Comparison of ENCODE assay signal across 10 mouse cellular contexts in the genomic region with DNA sequence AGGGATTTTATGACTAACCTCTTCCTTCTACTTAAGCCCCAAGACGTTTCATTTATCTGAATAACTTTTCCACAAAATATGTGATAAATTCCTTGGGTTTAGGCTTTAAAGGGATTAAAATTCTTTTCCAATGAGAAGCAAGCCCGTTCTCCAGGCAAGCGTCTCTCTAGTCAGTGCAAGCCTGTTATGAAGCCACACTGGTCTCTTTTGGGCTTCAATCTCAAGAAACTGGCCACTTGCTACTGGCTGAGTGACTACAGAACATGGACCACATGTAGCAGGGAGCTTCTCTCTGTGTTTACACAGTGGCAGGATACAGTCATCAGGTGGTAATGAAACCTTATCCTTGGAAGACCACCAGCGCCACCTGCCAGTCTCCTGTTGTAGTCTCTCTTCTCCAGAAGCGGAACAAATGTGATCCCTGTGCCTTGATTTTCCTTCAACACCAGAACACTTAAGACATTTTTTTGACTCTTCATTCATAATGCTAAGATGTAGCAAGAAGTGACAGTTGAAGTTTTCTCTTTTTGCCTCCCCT.
A peak's percentile ranks its signal among the peaks of the same experiment; 100 is the strongest.
DNase-seq lines count a peak whose midpoint lies in the region; ATAC-seq and TF ChIP-seq lines count a peak whose summit lies in the region.
"Had no signal": no experiment of that assay in that cellular context is flagged by ENCODE, and none has a peak within 500 bp of the region (broad histone marks: within the 10 kb centered on the region; RNA-seq: fewer than 3 reads in every experiment).

No protein-coding gene starts in this region.

- H3K36me3 ChIP-seq in embryonic facial prominence, embryonic 14.5 days (ENCODE audit: control insufficient read depth, insufficient read depth, low read length) = no peaks in the 10 kb centered on the region
- no peaks in the 10 kb centered on the region for H3K36me3 ChIP-seq in neural tube, embryonic 11.5 days (ENCODE audit: control insufficient read depth, insufficient read depth, low read length)
- H3K36me3 ChIP-seq: neural tube, embryonic 12.5 days had no signal

- no peak overlapping the region for H3K4me3 ChIP-seq in cerebellum, adult 2 months (replicated peaks; ENCODE audit: insufficient read depth, low read depth, low read length)
- no peak overlapping the region for H3K4me3 ChIP-seq in left cerebral cortex, adult 2 months
- H3K4me3 ChIP-seq in embryonic facial prominence, embryonic 14.5 days (ENCODE audit: low read depth, low read length) = no peak overlapping the region
- no peak overlapping the region for H3K4me3 ChIP-seq in neural tube, embryonic 11.5 days (ENCODE audit: low read depth, low read length)
- no peak overlapping the region for H3K4me3 ChIP-seq in lung, adult 2 months (replicated peaks; ENCODE audit: extremely low read depth, low read depth, low read length)
- H3K4me3 ChIP-seq: neural tube, embryonic 12.5 days had no signal

- no peak for DNase-seq in cerebellum, adult 2 months
- DNase-seq in cerebellum, adult 11 months = no peak
- peak in 1 of 2 experiments; percentile 32 for DNase-seq in left cerebral cortex, adult 2 months (ENCODE audit: extremely low spot score in 1 of 2, low spot score in 2 of 2)
- no peak for DNase-seq in left cerebral cortex, adult 11 months (ENCODE audit: low spot score)
- DNase-seq in embryonic facial prominence, embryonic 14.5 days (ENCODE audit: low spot score) = peak; percentile 56
- peak; percentile 35 for DNase-seq in neural tube, embryonic 11.5 days (ENCODE audit: low spot score)
- DNase-seq in B cell, adult 2 months = no peak
- DNase-seq in lung, adult 2 months = no peak
- DNase-seq: thymus, adult 2 months had no signal

- H3K4me1 ChIP-seq in cerebellum, adult 2 months (ENCODE audit: control insufficient read depth, insufficient read depth, low read length) = no peaks in the 10 kb centered on the region
- H3K4me1 ChIP-seq in embryonic facial prominence, embryonic 14.5 days (ENCODE audit: control insufficient read depth, insufficient read depth, low read length) = no peaks in the 10 kb centered on the region
- 0 out of 2 replicates have a peak, but pooled peaks cover under 1% of the 10 kb centered on the region for H3K4me1 ChIP-seq in neural tube, embryonic 11.5 days (ENCODE audit: control insufficient read depth, insufficient read depth, low read length)
- no peaks in the 10 kb centered on the region for H3K4me1 ChIP-seq in lung, adult 2 months (ENCODE audit: control insufficient read depth, insufficient read depth, low read length)
- H3K4me1 ChIP-seq: neural tube, embryonic 12.5 days had no signal

- no peak overlapping the region for H3K27ac ChIP-seq in cerebellum, adult 2 months (ENCODE audit: insufficient read depth, low read length)
- no peak overlapping the region for H3K27ac ChIP-seq in left cerebral cortex, adult 2 months
- no peak overlapping the region for H3K27ac ChIP-seq in embryonic facial prominence, embryonic 14.5 days (replicated peaks; ENCODE audit: low read depth, low read length)
- H3K27ac ChIP-seq in neural tube, embryonic 11.5 days (ENCODE audit: low read depth, low read length) = no peak overlapping the region
- H3K27ac ChIP-seq: neural tube, embryonic 12.5 days had no signal

- peak; percentile 19; the same call in 1 of the 2 replicates for TF ChIP-seq CTCF in cerebellum, adult 2 months (IDR thresholded peaks at IDR 0.05; ENCODE audit: borderline replicate concordance, insufficient read depth, low read depth, low read length)
- TF ChIP-seq CTCF in left cerebral cortex, adult 2 months (IDR thresholded peaks at IDR 0.05) = peak; percentile 56
- TF ChIP-seq CTCF in lung, adult 2 months (IDR thresholded peaks at IDR 0.05; ENCODE audit: insufficient read depth, low read length) = no peak

- H3K9ac ChIP-seq in embryonic facial prominence, embryonic 14.5 days (ENCODE audit: low read depth, low read length) = no peak overlapping the region
- H3K9ac ChIP-seq in neural tube, embryonic 11.5 days (ENCODE audit: low read length) = no peak overlapping the region
- H3K9ac ChIP-seq: neural tube, embryonic 12.5 days had no signal

- ATAC-seq in embryonic facial prominence, embryonic 14.5 days (ENCODE audit: low read depth) = 0 out of 2 replicates have a peak, but pooled peaks have one; percentile 33
- no peak for ATAC-seq in neural tube, embryonic 11.5 days (ENCODE audit: insufficient read depth, low FRiP score, low TSS enrichment)

- TF ChIP-seq POLR2A in cerebellum, adult 2 months (IDR thresholded peaks at IDR 0.05; ENCODE audit: borderline replicate concordance, insufficient read depth, low read length) = no peak
- no peak for TF ChIP-seq POLR2A in lung, adult 2 months (IDR thresholded peaks at IDR 0.05; ENCODE audit: borderline replicate concordance, extremely low read depth, low read depth, low read length)

- H3K4me2 ChIP-seq in embryonic facial prominence, embryonic 14.5 days (ENCODE audit: low read depth, low read length) = no peak overlapping the region
- H3K4me2 ChIP-seq in neural tube, embryonic 11.5 days (ENCODE audit: low read depth) = no peak overlapping the region
- H3K4me2 ChIP-seq: neural tube, embryonic 12.5 days had no signal

- intact Hi-C loops in left cerebral cortex, adult 2 months (cut with DNase I) = loop anchor here (5.0 kb wide), 2 partner anchors 513 to 728 kb away; no protein-coding TSS in a partner anchor

- H3K27me3 ChIP-seq in cerebellum, adult 2 months (ENCODE audit: control insufficient read depth, insufficient read depth, low read length) = no peaks in the 10 kb centered on the region
- H3K27me3 ChIP-seq in embryonic facial prominence, embryonic 14.5 days (replicated peaks; ENCODE audit: control insufficient read depth, insufficient read depth, low read length) = no peaks in the 10 kb centered on the region
- no peaks in the 10 kb centered on the region for H3K27me3 ChIP-seq in neural tube, embryonic 11.5 days (ENCODE audit: control insufficient read depth, insufficient read depth, low read length)
- H3K27me3 ChIP-seq: neural tube, embryonic 12.5 days had no signal

- no peaks in the 10 kb centered on the region for H3K9me3 ChIP-seq in embryonic facial prominence, embryonic 14.5 days (ENCODE audit: control insufficient read depth, low read length)
- no peaks in the 10 kb centered on the region for H3K9me3 ChIP-seq in neural tube, embryonic 11.5 days (ENCODE audit: control insufficient read depth, low read length)
- H3K9me3 ChIP-seq: neural tube, embryonic 12.5 days had no signal

- 65% methylated on average over 5 of the region's 5 CpGs for WGBS in cerebellum, adult 2 months
- 36% methylated on average over 5 of the region's 5 CpGs for WGBS in embryonic facial prominence, embryonic 14.5 days
- 58% methylated on average over 5 of the region's 5 CpGs for WGBS in neural tube, embryonic 11.5 days
- 65% methylated on average over 5 of the region's 5 CpGs for WGBS in lung, adult 2 months

Comparison
In these comparisons a context has a peak if more than half of its experiments do, and no peak if none do; other contexts are left out.
1. DNase-seq: peak in embryonic facial prominence, embryonic 14.5 days (single experiment) and neural tube, embryonic 11.5 days (single experiment); none in cerebellum, adult 2 months (0 of 2), cerebellum, adult 11 months (single experiment), left cerebral cortex, adult 11 months (single experiment), B cell, adult 2 months (0 of 2) and lung, adult 2 months (single experiment).